Mouse (Mus musculus) layer of hippocampus, postnatal 14 days (tissue): Measurements from ENCODE around the gene Csrnp3. TPM values are rescaled to one million over a fixed set of nuclear protein-coding genes. Genes with fewer than 3 reads are reported as not detected.

Source experiments
- DNase-seq, 2 experiments: peaks; one replicate each; pipeline ENCODE4 v3.0.0; 2021 to 2022; ENCODE audit warnings: low spot score in 2 of 2, mixed read lengths in 1 of 2
- total RNA-seq, 2 experiments: library from RNA; stranded (reverse); gene quantifications; 2 replicates each; pipeline ENCODE4 v1.2.3; 2021

The Csrnp3 gene
- total RNA-seq, 2 experiments from 2014 or later: 71.9 to 79.3 TPM

- no peak for DNase-seq
These were observed 94.8 kb downstream of the Csrnp3 start for GRCm38 (mm10) chr2:65940351-65940750.

GRCm38 (mm10) chr2:65942346-65942745 lies 96.8 kb downstream of the Csrnp3 start:
- no peak for DNase-seq

GRCm38 (mm10) chr2:65948808-65949207 lies 103.2 kb downstream of the Csrnp3 start:
- no peak for DNase-seq

- no peak for DNase-seq
These were observed 108.3 kb downstream of the Csrnp3 start for GRCm38 (mm10) chr2:65953726-65954340.

- DNase-seq: no peak
These were observed 110.2 kb downstream of the Csrnp3 start for GRCm38 (mm10) chr2:65955804-65956203.

GRCm38 (mm10) chr2:65956727-65957126 lies 111.2 kb downstream of the Csrnp3 start:
- DNase-seq: no peak

- no peak for DNase-seq
These were observed 117.9 kb downstream of the Csrnp3 start for GRCm38 (mm10) chr2:65963420-65963819.

- no peak for DNase-seq
These were observed 123.2 kb downstream of the Csrnp3 start for GRCm38 (mm10) chr2:65968810-65969209.

- peak in 1 of 2 experiments; percentile 34 for DNase-seq
These were observed 128.3 kb downstream of the Csrnp3 start for GRCm38 (mm10) chr2:65973907-65974306.

GRCm38 (mm10) chr2:65975383-65975782 lies 129.8 kb downstream of the Csrnp3 start:
- no peak for DNase-seq

- peak; percentile 42 to 49 for DNase-seq
These were observed 133.9 kb downstream of the Csrnp3 start for GRCm38 (mm10) chr2:65979338-65980053.

GRCm38 (mm10) chr2:65981470-65981869 lies 135.9 kb downstream of the Csrnp3 start:
- no peak for DNase-seq

- no peak for DNase-seq
These were observed 136.4 kb downstream of the Csrnp3 start for GRCm38 (mm10) chr2:65981965-65982364.

GRCm38 (mm10) chr2:65985706-65986105 lies 140.1 kb downstream of the Csrnp3 start:
- DNase-seq: no peak

- DNase-seq: no peak
These were observed 141.5 kb downstream of the Csrnp3 start for GRCm38 (mm10) chr2:65987069-65987468.

GRCm38 (mm10) chr2:65987588-65987987 lies 142.0 kb downstream of the Csrnp3 start:
- no peak for DNase-seq

- DNase-seq: no peak
These were observed 143.2 kb downstream of the Csrnp3 start for GRCm38 (mm10) chr2:65988788-65989187.

GRCm38 (mm10) chr2:65990108-65990507 lies 144.5 kb downstream of the Csrnp3 start:
- no peak for DNase-seq

GRCm38 (mm10) chr2:65990754-65991153 lies 145.2 kb downstream of the Csrnp3 start:
- DNase-seq: no peak

- no peak for DNase-seq
These were observed 147.8 kb downstream of the Csrnp3 start for GRCm38 (mm10) chr2:65993371-65993770.

- DNase-seq: peak in 1 of 2 experiments; percentile 36
These were observed 149.4 kb downstream of the Csrnp3 start for GRCm38 (mm10) chr2:65994886-65995468.

- no peak for DNase-seq
These were observed 153.2 kb downstream of the Csrnp3 start for GRCm38 (mm10) chr2:65998747-65999146.
